Mouse (Mus musculus) layer of hippocampus, adult 18-20 months (tissue): ENCODE data around the gene Zbtb8os. TPM values are rescaled to one million over a fixed set of nuclear protein-coding genes. Genes with fewer than 3 reads are reported as not detected.
A peak's percentile ranks its signal among the peaks of the same experiment; 100 is the strongest.
"Not testable (repeated sequence)": the region's sequence is repeated elsewhere in the genome, so short reads cannot be mapped to it uniquely, and the experiment has no call there.

Source experiments
- DNase-seq, 2 experiments: peaks; one replicate each; pipeline ENCODE4 v3.0.0; 2022; ENCODE audit warnings: low spot score in 2 of 2
- total RNA-seq, 2 experiments: library from RNA; stranded (reverse); gene quantifications; 2 replicates each; pipeline ENCODE4 v1.2.3; 2021

Zbtb8os gene
- total RNA-seq, 2 experiments from 2014 or later, result 27.4 to 31.6 TPM

GRCm38 (mm10) chr4:129326191-129326590 is 9.3 kb upstream of the Zbtb8os start:
- no peak for DNase-seq

- no peak for DNase-seq
Observed at GRCm38 (mm10) chr4:129332846-129333245, 2.6 kb upstream of the Zbtb8os start.

GRCm38 (mm10) chr4:129334677-129335215 is 749 bp upstream of the Zbtb8os start:
- DNase-seq, result no peak

GRCm38 (mm10) chr4:129336291-129336690 is 796 bp downstream of the Zbtb8os start:
- no peak for DNase-seq

- no peak for DNase-seq
Observed at GRCm38 (mm10) chr4:129339743-129340142, 4.2 kb downstream of the Zbtb8os start.

GRCm38 (mm10) chr4:129341888-129342287 is 6.4 kb downstream of the Zbtb8os start:
- no peak for DNase-seq

GRCm38 (mm10) chr4:129342705-129343104 is 7.2 kb downstream of the Zbtb8os start:
- DNase-seq, result no peak

- peak; percentile 54 to 79 for DNase-seq
Observed at GRCm38 (mm10) chr4:129346481-129347154, 11.1 kb downstream of the Zbtb8os start.

GRCm38 (mm10) chr4:129350644-129351043 is 15.1 kb downstream of the Zbtb8os start:
- DNase-seq, result peak in 1 of 2 experiments; percentile 79

GRCm38 (mm10) chr4:129351111-129351510 is 15.6 kb downstream of the Zbtb8os start:
- DNase-seq, result peak; percentile 54 to 80

GRCm38 (mm10) chr4:129353176-129353575 is 17.7 kb downstream of the Zbtb8os start:
- no peak for DNase-seq

GRCm38 (mm10) chr4:129354236-129354635 is 18.7 kb downstream of the Zbtb8os start:
- DNase-seq, result no peak

GRCm38 (mm10) chr4:129357613-129358163 is 22.2 kb downstream of the Zbtb8os start:
- no peak for DNase-seq

- not testable (repeated sequence) for DNase-seq
Observed at GRCm38 (mm10) chr4:129362238-129362637, 26.7 kb downstream of the Zbtb8os start.

- DNase-seq, result no peak
Observed at GRCm38 (mm10) chr4:129362771-129363170, 27.3 kb downstream of the Zbtb8os start.

GRCm38 (mm10) chr4:129363463-129363862 is 28.0 kb downstream of the Zbtb8os start:
- DNase-seq, result no peak

- DNase-seq, result no peak
Observed at GRCm38 (mm10) chr4:129364379-129364778, 28.9 kb downstream of the Zbtb8os start.

GRCm38 (mm10) chr4:129365224-129365623 is 29.7 kb downstream of the Zbtb8os start:
- no peak for DNase-seq

- no peak for DNase-seq
Observed at GRCm38 (mm10) chr4:129371391-129371790, 35.9 kb downstream of the Zbtb8os start.

- DNase-seq, result no peak
Observed at GRCm38 (mm10) chr4:129373202-129373976, 37.9 kb downstream of the Zbtb8os start.

- DNase-seq, result no peak
Observed at GRCm38 (mm10) chr4:129374219-129374755, 38.8 kb downstream of the Zbtb8os start.

GRCm38 (mm10) chr4:129375000-129375399 is 39.5 kb downstream of the Zbtb8os start:
- no peak for DNase-seq
